Mouse (Mus musculus) neural tube, embryonic 15.5 days (tissue): ENCODE data around the gene Cecr2. TPM values are rescaled to one million over a fixed set of nuclear protein-coding genes. Genes with fewer than 3 reads are reported as not detected.

Experiments used
- ATAC-seq: fragments of 200-750 bp; cut with Nextera tagmentation; 2 replicates; pipeline ENCODE4 v1.8.0; 2017; ENCODE audit warnings: mild to moderate bottlenecking, moderate TSS enrichment, moderate library complexity; ENCODE audit not compliant: low FRiP score
- H3K27ac ChIP-seq: fragments of 300-500 bp; sonication (generic); replicated peaks from 2 replicates; pipeline ENCODE4 v1.5.1; 2015; ENCODE audit warnings: mild to moderate bottlenecking, inconsistent platforms
- H3K27me3 ChIP-seq: fragments of 300-500 bp; sonication (generic); replicated peaks from 2 replicates; pipeline ENCODE4 v1.6.1; 2015; ENCODE audit warnings: inconsistent platforms
- H3K36me3 ChIP-seq: fragments of 300-500 bp; sonication (generic); 2 replicates; pipeline ENCODE4 v1.6.1; 2015; ENCODE audit warnings: inconsistent platforms
- H3K4me1 ChIP-seq: fragments of 300-500 bp; sonication (generic); 2 replicates; pipeline ENCODE4 v1.6.1; 2015; ENCODE audit warnings: inconsistent platforms
- H3K4me2 ChIP-seq: fragments of 300-500 bp; sonication (generic); 2 replicates; pipeline ENCODE4 v1.6.1; 2015; ENCODE audit warnings: inconsistent platforms, mild to moderate bottlenecking, moderate library complexity
- H3K4me3 ChIP-seq: fragments of 300-500 bp; sonication (generic); replicated peaks from 2 replicates; pipeline ENCODE4 v1.5.1; 2015; ENCODE audit warnings: mild to moderate bottlenecking, inconsistent platforms
- H3K9ac ChIP-seq: fragments of 300-500 bp; sonication (generic); replicated peaks from 2 replicates; pipeline ENCODE4 v1.6.1; 2015; ENCODE audit warnings: mild to moderate bottlenecking, inconsistent platforms
- H3K9me3 ChIP-seq: fragments of 300-500 bp; sonication (generic); replicated peaks from 2 replicates; pipeline ENCODE4 v1.6.1; 2016; ENCODE audit warnings: inconsistent platforms
- WGBS: fragments of 180-500 bp; shearing (Covaris S2); methylation state at CpG from one replicate; pipeline ENCODE4 v1.1.7; 2015; ENCODE audit warnings: mixed read lengths; 5-methylcytosine and 5-hydroxymethylcytosine counted together
- polyA plus RNA-seq: library from polyadenylated mRNA; unstranded; fragments of >200 nt; fragmentation: Nextera tagmentation; extraction: Ambion mirVana; gene quantifications from 2 replicates; pipeline ENCODE4 v1.2.1, GENCODE M21; 2015

The Cecr2 gene
- polyA plus RNA-seq, 1 experiment from 2014 or later, result 1.7 TPM

DNA sequence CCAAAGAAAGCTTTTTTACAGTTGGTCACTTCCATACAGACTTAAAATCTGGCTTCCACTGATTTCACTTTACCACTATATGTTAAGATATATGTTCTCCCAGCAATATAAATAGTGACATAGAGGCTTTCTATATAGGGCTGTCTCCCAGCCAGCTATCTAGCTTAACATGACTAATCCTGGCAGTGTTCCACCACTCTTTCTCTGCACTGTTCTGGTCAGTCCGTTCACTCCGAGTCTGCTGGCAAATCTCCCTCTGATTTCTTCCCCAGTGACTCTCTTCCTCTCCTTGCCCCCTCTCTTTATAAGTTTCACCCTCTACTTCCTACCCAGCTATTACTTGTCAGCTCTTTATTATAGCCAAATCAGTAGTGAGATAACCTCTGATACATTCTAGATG, 59.8 kb downstream of the Cecr2 start:
- Histone ChIP-seq H3K27me3 (no peaks in the 10 kb centered on the region), H3K4me3 (no peak overlapping the region), H3K36me3 (no peaks in the 10 kb centered on the region), H3K9ac (no peak overlapping the region), H3K4me1 (no peaks in the 10 kb centered on the region), H3K4me2 (no peak overlapping the region), H3K9me3 (no peaks in the 10 kb centered on the region), H3K27ac (no peak overlapping the region)
- no peak for ATAC-seq
- WGBS, result 58% methylated on average over 2 of the region's 2 CpGs

DNA sequence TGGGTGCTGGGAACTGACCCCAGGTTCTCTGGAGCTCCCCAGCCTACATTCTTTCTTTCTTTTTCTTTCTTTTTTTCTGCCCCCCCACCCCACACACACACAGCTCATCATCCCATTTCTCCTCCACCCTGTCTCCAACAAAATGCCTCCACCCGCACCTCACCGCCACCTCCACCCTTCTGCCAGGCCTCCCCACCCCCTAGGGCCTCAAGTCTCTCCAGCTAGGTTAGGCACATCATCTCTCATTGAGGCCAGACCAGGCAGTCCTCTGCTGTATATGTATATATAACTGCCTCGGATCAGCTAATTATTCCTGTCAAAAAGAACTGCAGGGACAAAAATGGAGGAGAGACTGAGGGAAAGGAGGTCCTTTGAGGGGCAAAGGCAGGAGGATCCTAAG, 69.8 kb downstream of the Cecr2 start:
- WGBS, result 82% methylated on average over 3 of the region's 3 CpGs
- H3K36me3 ChIP-seq, result no peaks in the 10 kb centered on the region
- ATAC-seq, result no peak

DNA sequence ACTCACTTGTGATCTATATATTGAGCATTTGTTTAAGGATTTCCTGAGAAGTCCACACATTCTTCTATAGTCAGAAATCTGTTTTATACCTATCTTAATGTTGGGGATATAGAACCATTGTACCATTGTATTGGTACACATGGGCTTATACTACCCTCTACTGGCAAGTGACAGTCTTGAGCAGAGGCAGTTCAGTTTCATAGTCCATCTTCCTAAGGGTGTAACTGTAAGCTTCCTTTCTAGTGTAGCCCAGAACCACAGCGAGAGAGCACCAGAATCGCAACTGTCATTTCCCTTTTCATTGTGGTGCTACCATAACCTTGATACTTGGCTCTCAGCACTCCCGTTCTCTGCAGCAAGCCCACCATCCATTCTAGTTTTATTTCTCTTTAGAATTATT, 70.4 kb downstream of the Cecr2 start:
- ATAC-seq, result peak; percentile 83; the same call in 1 of the 2 replicates
- Histone ChIP-seq H3K9me3 (no peaks in the 10 kb centered on the region), H3K9ac (no peak overlapping the region), H3K27ac (no peak overlapping the region), H3K4me3 (no peak overlapping the region), H3K36me3 (no peaks in the 10 kb centered on the region), H3K27me3 (no peaks in the 10 kb centered on the region), H3K4me1 (no peaks in the 10 kb centered on the region), H3K4me2 (no peak overlapping the region)
- WGBS, result 82% methylated on average over 3 of the region's 3 CpGs

More for the DNA sequence above, 69.8 kb downstream of the Cecr2 start:
- Histone ChIP-seq H3K4me2 (no peak overlapping the region), H3K9ac (no peak overlapping the region), H3K27me3 (no peaks in the 10 kb centered on the region), H3K9me3 (no peaks in the 10 kb centered on the region), H3K4me3 (no peak overlapping the region), H3K27ac (no peak overlapping the region), H3K4me1 (no peaks in the 10 kb centered on the region)

DNA sequence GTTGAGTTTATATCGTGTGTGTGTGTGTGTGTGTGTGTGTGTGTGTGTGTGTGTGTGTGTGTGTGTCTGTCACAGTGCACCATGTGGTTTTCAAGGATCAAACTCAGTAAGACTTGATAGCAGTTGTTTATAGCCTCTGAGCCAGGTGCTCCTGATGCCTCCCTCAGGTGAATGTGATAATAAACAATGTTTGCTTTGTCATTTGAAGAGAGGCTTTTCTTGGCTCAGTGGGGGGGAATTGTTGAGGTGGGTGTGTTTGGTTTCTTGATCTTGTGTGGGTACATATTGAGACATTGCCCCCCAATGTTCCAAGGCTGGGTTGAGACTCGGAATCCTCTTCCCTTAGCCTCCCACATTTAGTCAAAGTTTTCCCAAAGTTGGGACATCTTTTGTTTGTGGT, 77.0 kb downstream of the Cecr2 start:
- no peak overlapping the region for H3K4me2 ChIP-seq
- H3K9ac ChIP-seq, result no peak overlapping the region
- no peaks in the 10 kb centered on the region for H3K36me3 ChIP-seq
- no peak overlapping the region for H3K4me3 ChIP-seq
- WGBS, result 89% methylated on average over 2 of the region's 2 CpGs
- no peaks in the 10 kb centered on the region for H3K4me1 ChIP-seq
- H3K27me3 ChIP-seq, result no peaks in the 10 kb centered on the region
- ATAC-seq, result no peak
- H3K27ac ChIP-seq, result no peak overlapping the region
- no peaks in the 10 kb centered on the region for H3K9me3 ChIP-seq

DNA sequence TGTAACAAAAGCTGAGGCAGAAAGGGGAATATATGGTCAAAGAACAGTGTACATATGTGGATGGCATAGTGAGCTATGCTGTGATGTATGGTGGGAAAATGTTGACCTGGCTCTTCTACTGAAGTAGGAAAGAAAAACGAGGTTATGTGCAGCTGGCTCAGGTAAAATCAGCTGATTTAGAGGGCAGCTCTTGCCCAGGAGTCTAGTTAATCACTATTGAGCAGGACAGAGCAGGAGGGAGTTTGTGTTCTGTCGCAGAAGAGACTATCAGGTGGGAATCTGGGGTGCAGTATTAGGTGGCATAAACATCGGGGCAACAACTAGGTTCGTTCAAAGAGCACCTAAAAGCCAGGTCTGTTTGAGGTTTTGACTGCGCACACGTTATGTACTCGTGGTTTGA, 78.1 kb downstream of the Cecr2 start:
- Histone ChIP-seq H3K4me1 (no peaks in the 10 kb centered on the region), H3K9me3 (no peaks in the 10 kb centered on the region), H3K4me2 (no peak overlapping the region), H3K27ac (no peak overlapping the region), H3K36me3 (no peaks in the 10 kb centered on the region), H3K27me3 (no peaks in the 10 kb centered on the region), H3K9ac (no peak overlapping the region), H3K4me3 (no peak overlapping the region)
- 90% methylated on average over 7 of the region's 7 CpGs for WGBS
- no peak for ATAC-seq

DNA sequence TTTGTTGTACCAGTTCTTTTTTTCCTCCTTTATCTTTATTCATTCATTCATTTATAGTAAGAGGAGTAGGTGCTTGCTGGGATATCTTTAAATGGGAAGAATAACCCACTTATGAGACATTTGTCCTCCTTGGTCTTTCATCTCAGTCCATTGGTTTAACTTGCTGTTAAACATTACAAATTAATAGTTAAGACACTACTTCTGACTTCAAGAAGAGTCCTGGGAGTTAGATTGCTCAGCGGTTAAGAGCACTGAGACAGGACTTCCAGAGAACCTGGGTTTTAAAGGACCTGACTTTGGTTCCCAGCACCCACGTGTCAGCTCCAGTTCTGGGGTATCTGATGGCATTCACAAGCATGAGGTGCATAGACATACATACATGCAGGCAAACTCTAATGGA, 80.2 kb downstream of the Cecr2 start:
- Histone ChIP-seq H3K9ac (no peak overlapping the region), H3K4me3 (no peak overlapping the region), H3K4me2 (no peak overlapping the region), H3K9me3 (no peaks in the 10 kb centered on the region), H3K27me3 (no peaks in the 10 kb centered on the region), H3K36me3 (peaks cover 4% of the 10 kb centered on the region; the same call in 1 of the 2 replicates), H3K27ac (no peak overlapping the region), H3K4me1 (no peaks in the 10 kb centered on the region)
- ATAC-seq, result no peak
- WGBS, result 95% methylated on average over 2 of the region's 2 CpGs

DNA sequence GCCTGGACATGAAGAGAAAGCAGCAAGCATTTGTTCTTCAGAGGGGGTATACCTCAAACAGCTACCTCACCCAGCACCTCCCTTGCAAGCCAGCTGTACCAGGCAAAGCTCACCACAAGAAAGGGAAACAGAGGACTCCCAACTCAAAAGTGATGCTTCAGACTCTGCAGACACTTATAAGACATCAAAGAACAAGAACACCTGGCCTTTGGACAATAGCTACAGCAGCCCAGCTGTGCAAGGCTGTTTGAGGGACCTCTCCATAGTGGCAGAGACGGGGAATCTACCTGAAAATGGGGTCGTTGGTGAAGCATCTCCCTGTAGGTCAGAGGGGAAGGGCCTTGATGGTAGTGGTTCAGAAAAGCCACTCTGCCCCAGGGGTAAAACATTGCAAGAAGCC, 95.0 kb downstream of the Cecr2 start:
- no peak overlapping the region for H3K9ac ChIP-seq
- H3K4me1 ChIP-seq, result no peaks in the 10 kb centered on the region
- H3K9me3 ChIP-seq, result no peaks in the 10 kb centered on the region
- H3K27ac ChIP-seq, result no peak overlapping the region
- WGBS, result 88% methylated on average over 2 of the region's 2 CpGs
- H3K4me3 ChIP-seq, result no peak overlapping the region
- H3K4me2 ChIP-seq, result no peak overlapping the region
- no peaks in the 10 kb centered on the region for H3K27me3 ChIP-seq
- ATAC-seq, result no peak
- H3K36me3 ChIP-seq, result peaks cover 31% of the 10 kb centered on the region

DNA sequence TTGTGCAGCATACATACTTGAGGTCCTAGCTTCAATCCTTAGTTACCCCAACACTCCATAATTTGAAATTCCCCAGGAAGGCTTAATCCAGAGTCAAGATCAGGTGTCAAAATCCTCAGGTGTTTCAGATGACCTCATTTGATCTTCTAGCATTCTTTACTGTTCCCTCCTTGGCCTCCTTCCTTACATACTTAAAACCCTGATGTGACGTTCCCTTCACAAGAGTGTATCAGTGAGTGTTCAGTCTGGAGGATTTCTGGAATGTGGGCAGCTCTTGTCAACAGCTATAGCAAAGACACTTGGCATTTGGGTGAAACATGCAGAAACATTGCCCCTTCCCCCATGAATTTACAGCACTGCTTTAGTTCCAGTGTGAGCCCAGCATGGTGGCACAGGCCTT, 103.8 kb downstream of the Cecr2 start:
- H3K36me3 ChIP-seq, result no peaks in the 10 kb centered on the region
- ATAC-seq, result no peak
- 81% methylated on average over 1 of the region's 1 CpGs for WGBS

DNA sequence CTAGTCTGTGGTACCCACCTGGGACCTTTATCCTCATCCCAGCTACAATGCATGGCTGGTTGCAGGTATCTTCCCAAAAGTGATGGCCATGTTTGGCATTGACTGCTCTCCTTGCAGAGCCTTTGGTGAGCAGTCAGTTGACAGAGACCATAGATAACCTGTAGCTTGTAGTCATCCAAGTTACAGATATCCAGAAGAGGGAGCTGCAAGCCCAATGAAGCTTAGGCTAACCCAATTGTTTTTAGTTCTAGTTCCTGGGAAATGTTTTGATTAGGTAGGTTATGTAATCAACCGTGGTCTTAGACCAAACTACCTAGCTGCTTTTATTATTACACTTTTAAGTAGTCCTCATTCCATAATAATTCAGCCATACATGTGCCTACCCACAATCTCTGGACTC, 105.2 kb downstream of the Cecr2 start:
- 90% methylated on average over 1 of the region's 1 CpGs for WGBS
- H3K9ac ChIP-seq, result no peak overlapping the region
- no peak overlapping the region for H3K4me2 ChIP-seq
- no peak overlapping the region for H3K27ac ChIP-seq
- no peak for ATAC-seq
- no peak overlapping the region for H3K4me3 ChIP-seq
- no peaks in the 10 kb centered on the region for H3K36me3 ChIP-seq
- no peaks in the 10 kb centered on the region for H3K27me3 ChIP-seq
- peaks cover 15% of the 10 kb centered on the region for H3K4me1 ChIP-seq
- no peaks in the 10 kb centered on the region for H3K9me3 ChIP-seq

More for the DNA sequence above, 103.8 kb downstream of the Cecr2 start:
- no peak overlapping the region for H3K4me3 ChIP-seq
- no peaks in the 10 kb centered on the region for H3K9me3 ChIP-seq
- no peak overlapping the region for H3K9ac ChIP-seq
- H3K27me3 ChIP-seq, result no peaks in the 10 kb centered on the region
- H3K4me1 ChIP-seq, result peaks cover 15% of the 10 kb centered on the region
- no peak overlapping the region for H3K4me2 ChIP-seq
- H3K27ac ChIP-seq, result no peak overlapping the region

DNA sequence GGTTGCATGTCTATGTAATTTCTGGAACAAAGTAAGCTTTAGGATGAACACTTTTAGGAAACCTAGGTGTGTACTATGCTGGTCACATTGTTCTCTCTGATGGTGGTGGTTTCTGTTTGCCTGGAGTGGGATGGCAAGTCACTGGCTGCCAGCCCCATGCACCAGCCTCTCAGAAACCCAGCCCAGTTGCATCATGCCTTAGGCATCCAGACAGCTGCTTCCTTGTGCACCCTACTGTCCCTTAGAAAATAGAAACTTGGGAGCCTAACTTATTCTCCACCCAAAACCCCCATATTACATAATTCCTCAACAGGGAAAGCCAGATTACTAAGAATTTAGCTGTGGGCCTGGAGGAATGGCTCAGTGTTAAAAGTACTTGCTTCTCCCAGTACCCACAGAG, 105.9 kb downstream of the Cecr2 start:
- no peak overlapping the region for H3K4me2 ChIP-seq
- H3K27me3 ChIP-seq, result no peaks in the 10 kb centered on the region
- H3K4me3 ChIP-seq, result no peak overlapping the region
- H3K4me1 ChIP-seq, result peaks cover 15% of the 10 kb centered on the region
- no peak for ATAC-seq
- H3K36me3 ChIP-seq, result no peaks in the 10 kb centered on the region
- no peak overlapping the region for H3K9ac ChIP-seq
- peak overlapping the region; percentile 79 for H3K27ac ChIP-seq
- H3K9me3 ChIP-seq, result no peaks in the 10 kb centered on the region

DNA sequence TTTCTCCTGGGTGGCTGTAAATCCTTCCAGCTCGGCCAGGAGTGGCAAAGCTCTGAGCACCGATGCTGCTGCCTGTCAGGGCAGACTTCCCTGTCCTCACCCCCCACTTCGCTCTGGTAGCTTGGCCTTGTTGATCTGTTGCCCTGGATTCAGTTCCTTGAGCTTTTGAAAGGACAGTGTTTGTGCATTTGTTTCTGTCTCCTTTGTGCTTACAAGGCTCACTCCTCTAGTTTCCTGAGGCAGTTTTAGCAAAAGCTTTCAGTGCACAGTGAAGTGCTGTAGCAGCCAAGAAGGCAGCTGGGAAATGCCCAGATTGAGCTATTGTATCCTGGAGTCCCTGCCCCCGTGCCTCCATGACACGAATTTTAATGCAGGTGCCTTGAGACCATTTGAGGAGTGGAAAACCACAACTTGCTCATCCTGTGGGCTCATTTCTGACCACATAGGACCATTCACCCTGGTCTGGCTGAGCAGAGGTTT, 107.0 kb downstream of the Cecr2 start, which contains the start of gene Slc25a18:
Slc25a18 (plus strand) TSS at position 430 of the 480 bp plus-strand sequence.
- H3K4me3 ChIP-seq, result no peak within 1 kb of the TSS
- 20% methylated on average over 5 of the region's 5 CpGs for WGBS
- ATAC-seq, result peak; percentile 85

DNA sequence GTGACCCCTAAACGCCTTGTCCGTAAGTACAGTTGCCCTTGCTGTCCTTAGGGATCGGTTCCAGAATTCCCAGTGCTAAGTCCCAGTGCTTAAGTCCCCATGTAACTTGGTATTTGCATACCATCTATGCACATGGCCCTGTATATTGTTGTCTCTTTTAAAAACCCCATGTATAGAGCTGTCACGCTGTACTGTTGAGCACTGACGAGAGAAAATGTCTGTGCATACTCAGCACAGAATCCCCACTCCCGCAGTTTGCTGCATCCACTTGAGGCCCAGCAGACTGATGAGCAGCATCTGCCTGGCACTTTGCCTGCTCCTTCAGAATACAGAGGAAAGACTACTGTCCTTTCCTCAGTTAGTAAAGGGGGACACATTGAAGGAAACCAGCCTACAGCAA, 107.6 kb downstream of the Cecr2 start:
- Histone ChIP-seq H3K36me3 (no peaks in the 10 kb centered on the region), H3K27me3 (no peaks in the 10 kb centered on the region), H3K4me1 (peaks cover 15% of the 10 kb centered on the region), H3K9ac (no peak overlapping the region), H3K27ac (peak overlapping the region; percentile 79), H3K9me3 (no peaks in the 10 kb centered on the region), H3K4me2 (peak overlapping the region; percentile 35), H3K4me3 (no peak overlapping the region)
- WGBS, result 34% methylated on average over 6 of the region's 6 CpGs
- peak; percentile 51; the same call in 1 of the 2 replicates for ATAC-seq

More for the DNA sequence above, 107.0 kb downstream of the Cecr2 start, which contains the start of gene Slc25a18:
- peak within 1 kb of the TSS; percentile 35 for H3K4me2 ChIP-seq
- H3K27me3 ChIP-seq, result no peaks in the 10 kb centered on the region
- no peak within 1 kb of the TSS for H3K9ac ChIP-seq
- H3K4me1 ChIP-seq, result peaks cover 15% of the 10 kb centered on the region
- H3K36me3 ChIP-seq, result no peaks in the 10 kb centered on the region
- H3K9me3 ChIP-seq, result no peaks in the 10 kb centered on the region
- H3K27ac ChIP-seq, result peak within 1 kb of the TSS; percentile 79

DNA sequence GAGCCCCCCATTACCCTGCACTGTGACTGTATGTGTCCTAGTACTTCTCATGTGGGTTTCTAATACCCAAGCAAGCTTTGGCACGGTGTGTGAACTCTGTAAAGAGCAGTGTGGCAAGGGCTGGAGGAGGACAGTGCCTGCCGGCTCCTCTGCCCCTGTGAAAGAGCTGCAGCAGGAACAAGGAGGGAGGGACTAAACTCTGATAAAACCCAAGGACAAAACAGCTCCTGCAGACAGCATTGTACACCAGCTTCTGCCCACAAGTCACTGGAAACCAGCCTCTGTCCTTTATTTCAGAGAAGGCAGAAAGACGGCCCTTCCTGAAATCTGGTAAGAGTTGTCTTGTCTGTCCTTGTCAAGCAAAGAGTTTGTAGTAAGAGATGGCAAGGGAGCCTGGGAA, 110.1 kb downstream of the Cecr2 start:
- no peak overlapping the region for H3K4me3 ChIP-seq
- ATAC-seq, result no peak
- peak overlapping the region; percentile 35; the same call in 1 of the 2 replicates for H3K4me2 ChIP-seq
- WGBS, result 76% methylated on average over 3 of the region's 3 CpGs
- no peaks in the 10 kb centered on the region for H3K9me3 ChIP-seq
- H3K27ac ChIP-seq, result no peak overlapping the region
- H3K36me3 ChIP-seq, result no peaks in the 10 kb centered on the region
- peaks cover 15% of the 10 kb centered on the region for H3K4me1 ChIP-seq
- H3K9ac ChIP-seq, result no peak overlapping the region
- no peaks in the 10 kb centered on the region for H3K27me3 ChIP-seq
